Mouse (Mus musculus) testis, postnatal 10 days (tissue): ENCODE measurements around the gene Upk3a.
"Not testable (repeated sequence)": the region's sequence is repeated elsewhere in the genome, so short reads cannot be mapped to it uniquely, and the experiment has no call there.

ENCODE experiments used
- DNase-seq: peaks from one replicate; pipeline ENCODE4 v3.0.0; 2021; ENCODE audit warnings: low spot score

The Upk3a gene

DNA sequence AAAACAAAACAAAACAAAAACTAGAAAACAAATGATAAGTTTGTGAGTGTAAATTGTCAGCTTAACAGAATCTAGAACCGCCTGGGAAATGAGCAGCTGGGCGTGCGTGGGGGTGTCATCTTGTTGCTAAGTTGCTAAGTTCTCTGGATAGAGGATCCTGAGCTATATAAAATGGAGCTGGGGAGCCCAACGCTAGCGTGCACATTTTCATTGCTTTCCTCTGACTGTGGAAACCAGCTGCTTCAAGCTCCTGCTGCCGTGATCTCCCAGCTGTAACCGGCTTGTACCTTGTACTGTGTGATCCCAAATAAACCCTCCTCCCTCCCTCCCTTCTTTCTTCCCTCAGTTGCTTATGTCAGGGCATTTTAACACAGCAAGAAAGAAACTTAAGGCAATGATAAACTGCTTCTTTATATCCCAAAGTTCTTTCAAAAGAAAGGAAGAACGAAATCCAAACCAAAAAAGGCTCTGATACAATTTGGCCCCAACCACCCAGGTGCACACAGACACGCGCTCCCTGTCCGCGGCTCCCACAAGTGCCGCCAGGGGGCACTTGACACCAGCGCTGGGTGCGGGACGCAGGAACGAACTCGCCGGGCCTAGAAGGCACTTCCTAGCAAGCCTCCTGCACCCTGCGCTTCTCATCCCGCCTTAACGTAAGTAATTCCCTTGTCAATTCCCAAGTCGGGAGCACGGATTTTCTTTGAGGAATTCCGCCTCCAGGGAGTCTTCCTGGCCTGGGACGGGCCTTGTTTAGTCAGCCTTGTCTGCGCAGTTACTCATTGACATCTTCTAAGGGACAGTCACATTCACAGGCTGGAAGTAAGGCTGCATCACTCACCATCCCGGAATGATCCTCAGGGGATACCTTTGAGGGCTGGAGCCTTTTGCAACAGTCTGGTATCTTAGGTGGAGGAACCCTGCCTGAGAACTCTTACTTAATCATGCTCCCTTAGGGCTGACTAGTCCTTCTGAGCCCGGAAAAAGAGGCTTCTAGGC is 15.7 kb upstream of the Upk3a start:
- peak; percentile 91 for DNase-seq

DNA sequence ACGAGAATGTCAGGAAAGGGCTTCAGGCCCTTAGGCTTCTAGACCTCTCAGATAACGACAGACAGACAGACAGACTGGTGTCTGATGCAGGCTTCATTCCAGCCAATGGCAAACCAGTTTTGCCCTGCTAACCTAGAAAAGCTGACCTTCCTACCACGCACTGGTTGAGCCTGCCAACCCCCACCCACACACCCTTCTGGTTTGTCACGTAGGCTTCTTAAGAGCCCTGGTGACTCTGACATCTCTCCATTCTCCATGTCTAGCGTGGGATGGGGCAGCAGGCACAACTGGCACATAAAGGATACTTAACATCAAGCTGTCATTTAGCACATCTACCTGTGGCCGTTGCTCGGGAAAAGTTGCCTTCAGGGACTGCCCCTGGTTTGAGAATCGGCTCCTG is 7.3 kb upstream of the Upk3a start:
- no peak for DNase-seq

DNA sequence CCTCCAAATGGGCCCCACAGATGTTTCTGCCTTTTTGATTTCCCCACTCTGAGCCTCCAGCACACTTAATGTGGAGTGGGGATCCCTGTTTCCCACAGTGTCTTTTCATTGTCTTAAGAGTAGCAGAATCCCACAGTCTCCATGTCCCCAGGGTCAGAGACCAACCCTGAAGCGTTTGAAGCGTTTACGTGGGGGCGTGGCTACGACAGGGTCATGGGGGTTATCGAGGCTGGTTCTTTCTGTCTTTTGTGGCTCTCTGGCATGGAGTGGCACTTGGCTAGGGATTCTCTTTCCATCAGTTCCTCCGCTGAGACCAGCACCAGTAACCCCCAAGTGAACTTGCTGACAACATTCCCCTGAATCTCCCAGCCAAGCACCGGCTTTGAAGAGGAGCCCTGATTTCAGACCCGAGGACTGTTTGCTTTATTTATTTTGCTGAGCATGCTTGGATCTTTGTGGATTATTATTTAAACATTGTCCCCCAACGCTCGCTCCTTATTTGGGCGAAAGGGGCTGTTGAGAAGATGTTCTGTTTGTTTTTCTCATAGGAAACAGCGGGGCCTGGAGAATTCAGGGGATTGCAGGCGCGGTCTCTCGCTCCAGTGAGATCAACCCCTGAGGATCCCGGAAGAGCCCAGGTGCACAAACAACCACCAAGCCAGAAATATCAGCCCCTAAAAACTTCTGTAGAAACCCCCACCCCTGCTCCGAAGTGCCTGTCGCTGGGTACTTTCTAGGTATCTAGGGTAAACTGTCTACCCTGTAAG is 4.9 kb upstream of the Upk3a start:
- DNase-seq: no peak

DNA sequence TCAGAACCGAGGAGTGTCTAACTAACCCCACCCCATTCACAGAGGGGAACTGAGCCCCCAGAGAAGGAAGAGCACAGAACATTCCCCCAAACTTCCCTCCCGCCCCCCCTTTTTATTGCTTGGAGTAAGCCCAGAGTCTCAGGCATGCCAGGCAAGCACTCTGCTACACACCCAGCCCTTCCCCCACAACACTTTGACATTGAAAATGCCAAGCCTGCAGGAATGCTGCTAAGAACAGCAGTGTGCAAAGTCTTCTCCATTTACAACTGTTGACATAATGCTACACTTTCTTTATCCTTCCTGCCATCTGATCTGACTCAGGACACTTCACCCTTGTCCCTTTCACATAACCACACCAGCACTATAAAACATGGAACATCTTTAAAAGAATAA is 4.3 kb upstream of the Upk3a start:
- no peak for DNase-seq

DNA sequence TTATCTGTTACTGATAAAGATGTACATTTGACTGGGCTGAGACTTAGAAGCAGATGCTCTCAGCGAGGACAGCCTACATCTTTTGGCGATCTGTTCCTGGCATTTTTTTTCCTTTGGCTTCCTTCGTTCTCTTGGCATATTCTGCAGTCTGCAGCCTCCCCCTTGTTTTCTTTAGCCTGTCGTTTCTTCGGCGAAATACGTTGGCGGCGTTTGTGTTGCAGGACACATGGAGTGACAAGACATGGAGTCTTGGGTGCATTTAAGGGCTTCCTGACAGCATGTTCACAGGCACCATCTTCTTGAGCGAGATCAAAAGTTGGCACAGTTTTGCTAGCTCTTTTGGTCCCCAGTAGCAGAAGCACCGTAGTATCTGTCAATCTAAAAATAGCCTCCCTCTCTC is 1.2 kb upstream of the Upk3a start:
- no peak for DNase-seq

DNA sequence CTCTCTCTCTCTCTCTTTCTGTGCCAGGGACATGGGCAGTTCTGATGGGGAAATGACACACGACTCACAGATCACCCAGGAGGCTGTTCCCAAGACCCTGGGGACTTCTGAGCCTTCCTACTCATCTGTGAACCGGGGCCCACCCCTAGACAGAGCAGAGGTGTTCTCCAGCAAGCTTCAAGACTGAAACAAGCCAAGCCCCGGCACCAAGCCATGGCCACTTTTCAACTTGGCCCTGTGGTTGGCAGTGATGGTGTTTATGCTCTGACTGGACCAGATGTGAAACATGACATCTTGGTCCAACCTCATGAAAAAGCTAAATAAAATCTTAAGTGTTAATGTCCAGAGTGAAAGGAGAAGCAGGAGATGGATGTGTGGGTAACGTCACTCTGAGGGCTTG is 5.3 kb downstream of the Upk3a start:
- DNase-seq: no peak

DNA sequence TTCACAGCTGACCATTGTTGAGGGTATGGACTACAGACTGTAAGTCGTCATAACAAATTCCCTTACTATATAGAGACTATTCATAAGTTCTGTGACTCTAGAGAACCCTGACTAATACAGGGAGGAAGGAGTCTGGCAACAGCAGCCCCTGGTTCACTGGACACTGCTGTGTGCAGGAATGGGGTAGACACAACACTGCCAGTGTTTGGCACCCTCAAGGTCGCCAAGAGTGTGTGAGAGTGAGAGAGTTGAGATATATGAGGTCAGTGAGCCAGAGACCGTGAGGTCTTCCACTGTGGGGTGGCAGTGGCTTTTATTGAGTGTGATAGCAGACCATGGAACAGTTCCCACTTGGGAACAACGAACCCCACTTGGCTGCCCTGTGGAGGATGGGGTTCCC is 9.3 kb downstream of the Upk3a start:
- no peak for DNase-seq

DNA sequence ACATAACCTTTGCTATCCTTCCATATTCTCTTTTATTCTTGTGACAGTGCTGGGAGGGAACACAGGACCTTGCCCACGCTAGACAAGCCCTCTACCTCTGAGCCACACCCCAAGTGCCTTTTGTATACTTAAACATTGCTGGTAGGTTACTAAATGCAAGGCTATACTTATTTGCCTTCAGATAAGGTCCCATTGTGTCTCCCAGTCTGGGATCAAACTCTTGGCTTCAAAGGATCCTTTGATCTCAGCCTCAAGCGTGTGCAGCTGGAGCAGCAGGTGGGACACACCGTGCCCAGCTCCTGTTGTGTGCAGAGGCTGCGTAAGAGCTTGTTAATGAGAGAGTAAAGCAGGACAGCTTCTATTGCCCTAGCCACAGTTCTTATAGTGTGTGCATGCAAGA is 10.8 kb downstream of the Upk3a start:
- DNase-seq: no peak

DNA sequence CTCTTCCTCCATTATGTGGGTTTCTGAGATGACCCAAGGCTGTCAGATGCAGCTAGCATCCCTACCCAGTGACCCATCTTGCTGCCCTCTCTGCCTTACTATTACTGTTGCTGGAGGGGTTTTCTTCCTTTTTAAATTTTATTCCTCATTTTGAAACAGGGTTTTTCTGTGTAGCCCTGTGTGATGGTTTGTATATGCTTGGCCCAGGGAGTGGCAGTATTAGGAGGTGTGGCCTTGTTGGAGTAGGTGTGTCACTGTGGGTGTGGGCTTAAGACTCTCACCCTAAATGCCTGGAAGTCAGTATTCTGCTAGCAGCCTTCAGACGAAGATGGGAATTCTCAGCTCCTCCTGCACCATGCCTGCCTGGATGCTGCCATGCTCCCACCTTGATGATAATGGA is 11.7 kb downstream of the Upk3a start, which contains the start of gene Fam118a:
TSS of gene Fam118a (plus strand) at position 301 of the 400 bp plus-strand sequence.
- not testable (repeated sequence) for DNase-seq

DNA sequence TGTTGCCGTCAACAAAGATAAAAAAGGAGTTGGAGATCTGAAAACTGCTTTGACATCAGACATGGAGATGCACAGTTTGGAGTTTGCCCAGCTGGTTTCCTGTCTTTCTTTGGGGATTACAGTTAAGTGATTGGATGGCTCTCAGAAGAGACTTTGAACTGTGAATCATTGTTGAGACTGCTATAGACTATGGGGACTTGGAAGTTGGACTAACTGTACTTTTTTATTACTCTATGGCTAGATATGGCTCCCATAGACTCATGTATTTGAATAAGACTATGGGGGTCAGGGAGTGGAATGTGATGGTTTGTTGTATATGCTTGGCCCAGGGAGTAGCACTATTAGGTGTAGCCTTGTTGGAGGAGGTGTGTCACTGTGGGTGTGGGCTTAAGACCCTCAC is 13.7 kb downstream of the Upk3a start:
- DNase-seq: not testable (repeated sequence)

DNA sequence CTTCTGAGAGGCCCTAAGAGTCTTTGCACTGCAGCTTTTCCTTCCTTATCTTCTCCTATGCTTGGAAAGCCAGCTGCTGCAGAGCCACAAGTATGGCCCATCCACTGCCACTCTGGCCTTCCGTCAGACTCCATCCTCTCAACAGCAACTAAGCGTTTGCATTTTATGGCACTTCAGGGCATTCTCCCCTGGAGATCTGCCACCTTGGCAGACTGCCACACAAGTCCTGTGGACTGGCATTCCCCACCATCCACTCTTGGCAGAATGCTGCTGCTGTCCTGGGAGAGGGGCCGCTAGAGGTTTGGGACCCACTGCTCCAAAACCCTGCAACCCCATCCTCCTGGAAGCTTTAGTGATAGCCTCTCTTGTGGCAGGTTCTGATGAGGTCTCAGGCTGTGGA is 14.9 kb downstream of the Upk3a start:
- no peak for DNase-seq

DNA sequence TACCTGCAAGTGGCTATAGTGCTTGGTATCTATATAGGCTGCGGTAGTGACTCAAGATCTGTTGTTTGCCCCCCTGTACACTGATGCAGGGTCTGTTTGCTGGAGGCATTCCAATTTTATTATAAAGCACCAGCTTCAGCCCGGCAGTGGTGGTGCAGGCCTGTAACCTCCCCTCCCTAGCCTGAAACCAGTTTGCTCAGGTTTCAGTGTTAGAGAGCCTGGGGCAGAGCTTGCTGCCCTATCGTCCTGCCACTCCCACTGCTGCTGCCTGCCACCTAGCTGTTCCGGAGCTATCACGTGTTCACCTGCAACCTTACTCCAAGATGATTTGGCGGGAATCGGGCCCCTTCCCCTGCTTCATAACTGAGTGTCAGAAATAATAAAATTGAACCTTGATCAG is 17.0 kb downstream of the Upk3a start:
- DNase-seq: not testable (repeated sequence)

DNA sequence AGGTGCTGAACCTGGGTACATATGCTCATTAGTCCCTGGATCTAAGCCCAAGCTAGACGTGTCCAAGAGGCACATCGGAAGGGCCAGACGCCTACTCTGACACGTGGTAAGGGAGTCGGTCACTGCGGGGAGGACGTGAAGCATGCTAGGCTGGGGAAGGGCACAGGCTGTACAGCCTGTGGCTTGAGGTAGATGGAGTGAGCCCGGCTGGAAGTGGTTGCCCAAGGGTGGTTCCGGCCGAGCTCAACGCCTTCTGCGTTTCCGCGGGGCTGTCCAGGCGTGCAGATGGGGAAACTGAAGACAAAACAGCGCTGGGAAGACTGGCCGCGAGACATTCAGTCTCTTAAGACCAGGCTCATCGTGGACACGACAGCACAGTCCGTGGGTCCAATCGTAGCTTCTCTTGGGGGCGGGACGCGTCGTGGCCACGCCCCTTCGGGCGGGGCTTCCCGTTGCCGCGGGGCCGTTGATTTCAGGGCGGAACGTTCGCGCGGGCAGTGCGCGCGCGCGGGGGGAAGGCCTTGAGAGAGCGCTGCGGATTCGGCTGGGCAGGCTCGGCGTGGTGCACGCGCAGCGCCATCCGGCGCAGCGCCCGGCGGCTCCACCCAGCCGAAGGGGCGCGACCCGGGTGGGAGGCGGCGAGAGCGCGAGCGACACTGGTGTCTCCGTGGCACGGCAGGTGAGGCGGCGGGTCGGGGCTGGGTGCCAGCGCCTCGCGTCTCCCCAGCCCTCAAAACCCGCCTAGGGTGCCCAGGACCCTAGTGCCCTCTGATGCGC is 19.8 kb downstream of the Upk3a start:
- DNase-seq: peak; percentile 99

DNA sequence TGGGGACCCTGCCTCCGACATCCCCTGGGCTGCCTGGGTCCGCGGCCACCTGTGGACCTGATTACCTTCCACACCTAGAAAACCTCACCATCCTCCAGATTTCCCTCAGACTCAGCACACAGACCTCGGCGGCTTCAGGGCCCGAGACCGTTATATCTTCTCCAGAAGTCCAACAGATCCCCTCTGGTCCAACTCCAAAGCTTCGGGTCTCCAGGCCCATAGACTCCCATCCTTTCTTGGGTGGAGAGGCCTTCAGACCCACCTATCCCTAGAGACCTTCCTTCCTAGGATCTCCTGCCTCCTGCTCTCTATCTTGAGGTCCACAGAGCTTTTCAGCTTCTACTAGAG is 20.4 kb downstream of the Upk3a start:
- no peak for DNase-seq

DNA sequence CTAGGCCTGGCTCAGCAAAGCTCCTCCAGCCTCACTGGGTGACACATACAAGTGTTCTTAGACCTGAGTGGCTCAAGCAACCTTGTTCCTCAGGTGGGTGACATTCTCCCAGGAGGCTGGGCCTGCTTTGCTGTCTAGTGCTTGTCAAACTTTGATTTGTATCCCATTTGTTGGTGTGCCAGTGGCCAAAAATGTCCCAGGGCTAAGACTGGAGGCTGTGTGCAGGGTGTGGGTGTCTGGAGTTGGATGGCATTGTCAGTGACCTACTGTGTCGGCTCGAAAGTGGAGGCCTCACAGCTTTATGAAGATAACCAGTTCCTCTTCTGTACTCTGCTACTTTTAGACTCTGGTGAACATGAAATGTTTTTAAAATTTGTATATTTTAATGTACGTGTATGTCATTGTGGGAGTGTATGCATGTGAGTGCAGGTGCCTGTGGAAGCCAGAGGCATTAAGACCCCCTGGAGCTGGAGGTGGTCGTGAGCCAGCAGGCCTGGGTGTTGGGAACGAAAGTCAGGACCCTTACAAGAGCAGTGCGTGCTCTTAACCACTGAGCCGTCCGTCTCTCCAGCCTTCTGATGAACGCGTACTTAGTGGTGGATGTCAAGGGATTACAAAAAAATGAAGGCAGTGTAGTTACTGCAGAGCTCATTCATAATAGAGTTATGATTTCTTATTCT is 24.7 kb downstream of the Upk3a start:
- DNase-seq: no peak

DNA sequence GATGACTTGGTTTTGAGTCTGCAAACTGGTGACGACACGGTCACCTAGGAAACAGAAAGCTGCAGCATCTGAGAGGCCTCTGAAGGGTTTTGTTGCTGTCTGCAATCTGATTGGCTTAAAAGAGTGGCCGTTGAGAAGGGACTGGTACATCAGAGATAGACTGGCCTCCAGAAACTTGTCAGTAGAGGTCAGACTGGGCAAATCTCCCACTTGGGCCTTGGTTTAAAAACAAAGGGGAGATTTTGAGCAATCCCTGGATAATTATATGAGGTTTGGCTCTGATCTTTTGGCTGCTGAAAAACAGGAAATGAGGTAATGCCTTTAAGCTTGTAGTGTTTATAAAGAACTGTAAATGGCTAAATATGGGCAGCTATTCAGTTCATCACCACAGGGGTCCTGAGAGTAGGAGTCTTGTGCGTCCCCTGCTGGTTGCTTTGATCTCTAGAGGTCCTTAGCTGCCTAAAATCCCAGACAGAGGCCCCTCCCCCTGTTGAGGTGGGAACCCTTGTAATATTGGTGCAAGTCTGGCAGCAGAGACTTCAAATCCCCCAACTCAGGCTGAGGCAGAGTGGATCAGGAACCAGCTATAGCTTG is 25.5 kb downstream of the Upk3a start:
- peak; percentile 79 for DNase-seq

DNA sequence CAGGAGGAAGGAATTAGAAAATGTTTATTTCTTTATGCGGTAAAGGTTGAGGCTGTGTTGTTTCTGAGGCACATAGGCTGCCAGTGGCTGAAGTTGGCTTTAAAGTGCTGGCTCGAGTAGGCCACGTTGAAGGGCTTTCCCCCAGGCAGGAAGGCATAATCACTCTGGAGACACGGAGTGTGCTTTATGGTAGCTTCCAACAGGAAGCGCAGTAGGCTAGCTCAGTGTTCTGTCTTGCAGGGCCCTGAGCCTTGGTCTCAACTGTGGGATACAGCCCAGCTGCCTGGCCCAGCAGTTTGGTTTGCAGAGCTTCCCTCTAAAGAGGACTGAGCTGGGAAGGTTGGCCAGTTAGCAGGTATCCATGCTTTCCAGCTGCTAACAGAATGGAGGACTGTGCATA is 26.2 kb downstream of the Upk3a start:
- DNase-seq: no peak

DNA sequence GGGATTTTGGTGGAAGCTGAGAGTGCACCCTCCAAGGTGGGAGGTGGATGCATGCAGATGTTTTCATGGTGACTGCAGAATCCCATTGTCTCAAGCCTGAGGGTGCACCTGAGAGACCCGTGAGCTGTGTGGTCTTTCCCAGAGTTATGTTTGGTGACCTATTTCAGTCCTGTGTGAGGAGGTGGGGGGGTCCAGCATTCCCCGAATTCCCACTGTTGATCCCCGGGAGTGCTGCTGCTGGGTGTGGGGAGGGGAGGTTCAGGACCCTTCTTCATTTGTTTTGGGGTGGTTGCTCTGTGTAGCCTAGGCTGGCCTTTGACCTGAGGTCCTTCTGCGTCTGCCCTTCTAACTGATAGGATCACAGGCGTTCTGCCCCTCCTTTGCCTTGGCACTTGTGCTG is 26.8 kb downstream of the Upk3a start:
- DNase-seq: no peak

DNA sequence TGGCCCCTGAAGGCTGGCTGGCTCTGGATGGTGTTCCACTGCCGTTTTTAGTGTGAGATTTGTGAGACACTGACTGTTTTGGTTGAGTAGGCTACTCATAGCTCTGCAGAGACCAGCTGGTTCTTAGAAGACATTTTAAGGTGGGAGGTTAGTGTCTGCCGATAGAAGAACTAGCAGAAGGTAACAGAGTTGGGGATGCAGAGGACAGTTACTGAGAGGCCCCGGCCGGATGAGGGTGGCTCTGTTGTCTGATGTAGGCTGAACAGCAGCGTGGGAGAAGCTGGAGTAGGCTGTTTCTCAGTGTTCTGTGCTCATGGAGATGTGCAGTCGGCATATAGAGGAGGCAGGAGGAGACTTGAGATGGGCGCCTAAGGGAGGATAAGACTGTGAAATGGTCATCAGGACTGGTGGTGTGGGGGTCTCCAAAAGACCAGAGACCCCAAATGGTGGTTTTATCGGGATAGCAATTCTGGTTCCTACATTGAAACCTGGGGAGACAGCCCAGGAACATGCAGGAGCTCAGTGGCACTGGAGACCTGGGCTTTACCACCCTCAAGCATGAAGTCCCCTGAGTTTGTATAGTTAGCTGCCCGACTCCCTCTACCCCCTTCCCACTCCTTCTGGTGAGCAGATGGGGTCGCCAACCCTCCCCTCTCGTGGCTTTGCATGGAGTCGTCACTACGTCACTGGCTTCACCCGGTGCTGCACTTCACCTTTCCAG is 29.4 kb downstream of the Upk3a start:
- no peak for DNase-seq

DNA sequence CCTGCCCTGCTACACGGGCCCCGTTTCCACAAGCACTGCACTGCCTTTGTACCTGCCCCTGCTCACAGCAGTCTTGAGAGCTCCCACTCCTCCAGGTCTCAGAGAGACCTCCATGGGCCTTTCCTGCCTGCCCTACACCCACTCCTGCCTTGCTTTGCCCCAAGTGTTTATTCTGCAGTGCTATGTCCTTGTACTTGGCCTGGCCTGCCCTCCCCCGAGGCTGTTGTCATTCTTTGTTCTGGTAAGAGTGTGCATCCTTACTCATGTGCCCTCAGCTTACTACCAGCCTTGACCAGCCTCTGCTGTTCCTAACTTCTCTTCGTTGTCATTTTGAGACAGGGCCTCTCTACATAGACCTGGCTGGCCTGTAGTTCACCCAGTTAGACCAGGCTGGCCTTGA is 30.9 kb downstream of the Upk3a start:
- no peak for DNase-seq

DNA sequence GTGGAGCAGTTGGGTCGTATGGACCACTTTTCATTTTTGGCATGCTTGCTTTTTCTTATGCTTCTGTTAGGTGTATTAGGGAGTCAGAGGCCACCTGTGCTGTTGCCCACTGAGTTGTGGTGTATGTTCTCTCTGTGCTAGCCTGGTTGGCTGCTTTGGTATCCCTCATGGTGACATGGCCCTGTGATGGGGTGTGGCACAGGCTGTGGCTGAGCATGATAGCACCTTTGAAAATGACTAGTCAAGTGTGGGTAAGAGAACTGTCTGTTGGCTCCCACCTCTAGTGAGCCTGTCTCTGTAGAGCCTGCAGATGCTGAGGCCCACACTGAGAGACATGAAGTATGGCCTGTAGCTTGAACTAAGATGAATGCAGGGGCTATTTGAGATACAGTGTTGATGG is 32.8 kb downstream of the Upk3a start:
- DNase-seq: no peak
